In the genomic region with DNA sequence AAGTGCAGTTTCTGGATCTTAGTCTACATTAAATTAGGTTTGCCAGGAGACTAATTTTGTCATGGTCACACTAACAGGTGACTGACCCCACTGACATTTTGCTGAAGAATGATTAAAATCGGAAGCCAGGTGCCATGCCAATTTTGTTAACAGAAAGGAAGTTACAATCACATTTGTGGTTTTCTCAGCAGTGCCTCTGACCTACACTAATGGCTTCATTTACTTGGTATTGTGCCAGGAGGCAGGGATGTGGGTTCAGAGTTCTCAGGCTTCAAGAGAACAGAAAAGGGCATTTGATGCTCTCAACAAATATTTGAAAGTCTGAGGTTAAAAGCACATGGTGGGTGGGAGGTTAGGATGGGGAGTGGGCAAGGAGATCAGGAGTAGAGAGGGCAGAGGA, we compare ENCODE assay signal across 20 mouse cellular contexts.
DNase-seq lines count a peak whose midpoint lies in the region; ATAC-seq and TF ChIP-seq lines count a peak whose summit lies in the region.
"Had no signal": no experiment of that assay in that cellular context is flagged by ENCODE, and none has a peak within 500 bp of the region (broad histone marks: within the 10 kb centered on the region; RNA-seq: fewer than 3 reads in every experiment).

No protein-coding gene starts in this region.

- TF ChIP-seq EP300 in CH12.LX (IDR thresholded peaks at IDR 0.05; ENCODE audit: low read length), result peak; percentile 47

- TF ChIP-seq POLR2A in CH12.LX (IDR thresholded peaks at IDR 0.05; ENCODE audit: low read depth, low read length), result no peak

- dilution Hi-C loops in CH12.LX (cut with MboI; ENCODE audit: extremely low pct_ligation_motif_present, extremely low pct_unique_long_range_greater_than_20kb, low sequenced_read_pairs), result no loop called here

- in situ Hi-C loops in CH12.LX (cut with MboI; ENCODE audit: low pct_ligation_motif_present, low pct_unique_long_range_greater_than_20kb, low sequenced_read_pairs), result no loop called here

- H3K4me2 ChIP-seq in CH12.LX (ENCODE audit: insufficient read depth, low read depth, poor library complexity, severe bottlenecking), result 0 out of 2 replicates have a peak overlapping the region, but pooled peaks have one; percentile 48
- H3K4me2 ChIP-seq in forebrain, embryonic 16.5 days (ENCODE audit: low read length), result no peak overlapping the region
- H3K4me2 ChIP-seq: heart, embryonic 12.5 days; hindbrain, embryonic 14.5 days; midbrain, embryonic 12.5 days; neural tube, embryonic 12.5 days; stomach, embryonic 15.5 days had no signal

- no peak overlapping the region for H3K4me3 ChIP-seq in CH12.LX (replicated peaks in 1 of 3; ENCODE audit: low read depth in 2 of 3, low read length in 2 of 3, poor library complexity in 1 of 3)
- no peak overlapping the region for H3K4me3 ChIP-seq in forebrain, embryonic 16.5 days (replicated peaks; ENCODE audit: low read length)
- H3K4me3 ChIP-seq: heart, embryonic 12.5 days; midbrain, embryonic 12.5 days; neural tube, embryonic 12.5 days; stomach, embryonic 15.5 days had no signal

- 79% methylated on average over 1 of the region's 1 CpGs for WGBS in forebrain, embryonic 16.5 days

- H3K4me1 ChIP-seq in CH12.LX (ENCODE audit: control insufficient read depth in 1 of 2, insufficient read depth in 2 of 2), result peaks cover 11 to 20% of the 10 kb centered on the region in 2 experiments
- H3K4me1 ChIP-seq in forebrain, embryonic 16.5 days (replicated peaks; ENCODE audit: control insufficient read depth, insufficient read depth, low read length), result no peaks in the 10 kb centered on the region
- H3K4me1 ChIP-seq: midbrain, embryonic 12.5 days; neural tube, embryonic 12.5 days; stomach, embryonic 15.5 days had no signal

- H3K27ac ChIP-seq in CH12.LX (ENCODE audit: insufficient read depth, low read depth), result no peak overlapping the region
- H3K27ac ChIP-seq in forebrain, embryonic 16.5 days (ENCODE audit: low read length), result no peak overlapping the region
- H3K27ac ChIP-seq: hindbrain, embryonic 14.5 days; midbrain, embryonic 12.5 days; neural tube, embryonic 12.5 days; stomach, embryonic 15.5 days had no signal

- H3K27me3 ChIP-seq in CH12.LX (replicated peaks), result no peaks in the 10 kb centered on the region
- H3K27me3 ChIP-seq in forebrain, embryonic 16.5 days (replicated peaks; ENCODE audit: control insufficient read depth, insufficient read depth, low read length), result no peaks in the 10 kb centered on the region
- H3K27me3 ChIP-seq: heart, embryonic 12.5 days; midbrain, embryonic 12.5 days; neural tube, embryonic 12.5 days; stomach, embryonic 15.5 days had no signal

- DNase-seq in adrenal gland, postnatal 14 days, result peak; percentile 8
- no peak for DNase-seq in adrenal gland, postnatal 10 days
- DNase-seq in 3T3-L1 (ENCODE audit: low read depth, low spot score), result peak; percentile 34
- DNase-seq in CH12.LX (ENCODE audit: extremely low read depth), result peak; percentile 22
- DNase-seq in left cerebral cortex, adult 11 months (ENCODE audit: low spot score), result no peak
- no peak for DNase-seq in spleen, postnatal 10 days (ENCODE audit: low spot score in 2 of 2)
- DNase-seq: cerebellum, adult 11 months; cerebellum, adult 9-11 months; heart, postnatal 36 days; kidney, adult 8-10 months; kidney, postnatal 36 days; lung, postnatal 4 days; thymus, postnatal 36 days had no signal

- H3K79me2 ChIP-seq in CH12.LX (replicated peaks; ENCODE audit: control insufficient read depth, extremely low read depth, insufficient read depth, poor library complexity, severe bottlenecking), result no peaks in the 10 kb centered on the region

- H3K9ac ChIP-seq in CH12.LX (ENCODE audit: insufficient read depth, low read depth), result no peak overlapping the region
- H3K9ac ChIP-seq in forebrain, embryonic 16.5 days (replicated peaks; ENCODE audit: low read depth, low read length), result no peak overlapping the region
- H3K9ac ChIP-seq: heart, embryonic 12.5 days; hindbrain, embryonic 14.5 days; midbrain, embryonic 12.5 days; neural tube, embryonic 12.5 days; stomach, embryonic 15.5 days had no signal

- ATAC-seq in hematopoietic stem cell, adult 5-6 weeks (replicated peaks in 1 of 2; ENCODE audit: insufficient read depth in 1 of 2, low FRiP score in 2 of 2, low TSS enrichment in 1 of 2, low read depth in 1 of 2, poor library complexity in 2 of 2, severe bottlenecking in 2 of 2), result peak; percentile 90
- no peak for ATAC-seq in forebrain, embryonic 16.5 days

- no peaks in the 10 kb centered on the region for H3K9me3 ChIP-seq in CH12.LX (replicated peaks; ENCODE audit: low read length)
- no peaks in the 10 kb centered on the region for H3K9me3 ChIP-seq in forebrain, embryonic 16.5 days (ENCODE audit: control insufficient read depth, low read length)
- H3K9me3 ChIP-seq: heart, embryonic 12.5 days; midbrain, embryonic 12.5 days; neural tube, embryonic 12.5 days; stomach, embryonic 15.5 days had no signal

- no peak for TF ChIP-seq CTCF in CH12.LX (conservative IDR thresholded peaks at IDR 0.05 in 1 of 2, IDR thresholded peaks at IDR 0.05 in 1 of 2; ENCODE audit: low read depth in 2 of 2, low read length in 2 of 2)

- no peak for TF ChIP-seq RAD21 in CH12.LX (IDR thresholded peaks at IDR 0.05; ENCODE audit: low read depth, low read length)

- H3K36me3 ChIP-seq in CH12.LX (replicated peaks in 1 of 2; ENCODE audit: control insufficient read depth in 1 of 2, insufficient read depth in 1 of 2, low read length in 1 of 2), result no peaks in the 10 kb centered on the region
- no peaks in the 10 kb centered on the region for H3K36me3 ChIP-seq in forebrain, embryonic 16.5 days (ENCODE audit: control insufficient read depth, insufficient read depth)
- H3K36me3 ChIP-seq: heart, embryonic 12.5 days; midbrain, embryonic 12.5 days; neural tube, embryonic 12.5 days; stomach, embryonic 15.5 days had no signal

TF ChIP-seq in CH12.LX, 34 proteins besides CTCF, POLR2A, EP300 and RAD21:
- no peak for TF ChIP-seq ZKSCAN1 (IDR thresholded peaks at IDR 0.05; ENCODE audit: borderline replicate concordance, low read depth, low read length)
- TF ChIP-seq ZNF384 (IDR thresholded peaks at IDR 0.05; ENCODE audit: low read depth, low read length), result no peak
- TF ChIP-seq TCF12 (IDR thresholded peaks at IDR 0.05; ENCODE audit: low read depth, low read length), result peak; percentile 46; the same call in 1 of the 2 replicates
- no peak for TF ChIP-seq POLR2AphosphoS2 (IDR thresholded peaks at IDR 0.05; ENCODE audit: low read depth, low read length)
- TF ChIP-seq RCOR1 (conservative IDR thresholded peaks at IDR 0.05; ENCODE audit: low read depth, low read length), result no peak
- no peak for TF ChIP-seq JUND (conservative IDR thresholded peaks at IDR 0.05; ENCODE audit: low read depth, low read length)
- no peak for TF ChIP-seq MEF2A (IDR thresholded peaks at IDR 0.05; ENCODE audit: borderline replicate concordance, low read depth, low read length)

Comparison
In these comparisons a context has a peak if more than half of its experiments do, and no peak if none do; other contexts are left out.
1. DNase-seq: peak in adrenal gland, postnatal 14 days (single experiment), 3T3-L1 (single experiment) and CH12.LX (single experiment); none in adrenal gland, postnatal 10 days (single experiment), left cerebral cortex, adult 11 months (single experiment) and spleen, postnatal 10 days (0 of 2).